Mouse (Mus musculus): Measurements from ENCODE around the gene Hcar1.

GRCm38 (mm10) chr5:123851398-123851797, 28.4 kb downstream of the Hcar1 start:
- TF ChIP-seq GATA1 (IDR thresholded peaks at IDR 0.05; ENCODE audit: low read depth, low read length) (no peak), POLR2AphosphoS2 (IDR thresholded peaks at IDR 0.05; ENCODE audit: low read length) (no peak), CTCF (IDR thresholded peaks at IDR 0.05 in 2 of 3, conservative IDR thresholded peaks at IDR 0.05 in 1 of 3; ENCODE audit: control insufficient read depth in 1 of 3, insufficient read depth in 1 of 3, low read depth in 2 of 3, low read length in 3 of 3, poor library complexity in 1 of 3, severe bottlenecking in 1 of 3) (no peak), EP300 (IDR thresholded peaks at IDR 0.05; ENCODE audit: low read depth in 1 of 2, low read length in 2 of 2) (no peak), KAT2A (conservative IDR thresholded peaks at IDR 0.05; ENCODE audit: low read depth, low read length) (no peak), POLR2A (IDR thresholded peaks at IDR 0.05; ENCODE audit: control insufficient read depth in 1 of 2, insufficient read depth in 1 of 2, low read depth in 1 of 2, low read length in 2 of 2, poor library complexity in 1 of 2) (no peak), HCFC1 (IDR thresholded peaks at IDR 0.05; ENCODE audit: low read depth, low read length) (no peak), MEF2A (IDR thresholded peaks at IDR 0.05; ENCODE audit: extremely low read depth, insufficient replicate concordance, low read depth, low read length, poor library complexity, severe bottlenecking) (no peak), USF1 (IDR thresholded peaks at IDR 0.05; ENCODE audit: low read depth, low read length) (no peak), RCOR1 (IDR thresholded peaks at IDR 0.05; ENCODE audit: low read depth, low read length) (no peak), BHLHE40 (IDR thresholded peaks at IDR 0.05; ENCODE audit: borderline replicate concordance, low read depth, low read length) (no peak)

Data from MEL (cell line).